Mouse (Mus musculus) megakaryocyte, embryonic 14.5 days (primary cell): ENCODE measurements around the gene Acta1.

Source experiments
- FLI1 ChIP-seq: IDR thresholded peaks from 2 replicates; pipeline ENCODE4 v1.6.1; 2012; ENCODE audit warnings: low read length, inconsistent platforms, mixed read lengths
- GATA1 ChIP-seq: IDR thresholded peaks from 3 replicates; pipeline ENCODE4 v1.6.1; 2012; ENCODE audit warnings: mixed read lengths, low read length, inconsistent platforms, borderline replicate concordance

- TF ChIP-seq GATA1: no peak
- TF ChIP-seq FLI1: no peak
Measured at GRCm38 (mm10) chr8:123854252-123854651, 40.3 kb downstream of the Acta1 start.
